Mouse (Mus musculus) embryo, embryonic 10.5 days (tissue): ENCODE data around the gene Tet2.
A peak's percentile ranks its signal among the peaks of the same experiment; 100 is the strongest.

Experiments used
- DNase-seq: peaks from one replicate; pipeline ENCODE4 v3.0.0-alpha.2; 2015; ENCODE audit warnings: low spot score

Gene Tet2

GRCm38 (mm10) chr3:133518116-133518515 is 26.8 kb downstream of the Tet2 start:
- no peak for DNase-seq

GRCm38 (mm10) chr3:133517406-133517805 is 27.5 kb downstream of the Tet2 start:
- DNase-seq, result no peak

GRCm38 (mm10) chr3:133516137-133516536 is 28.8 kb downstream of the Tet2 start:
- no peak for DNase-seq

GRCm38 (mm10) chr3:133515204-133515969 is 29.6 kb downstream of the Tet2 start:
- no peak for DNase-seq

GRCm38 (mm10) chr3:133514290-133514689 is 30.6 kb downstream of the Tet2 start:
- DNase-seq, result no peak

GRCm38 (mm10) chr3:133513475-133513874 is 31.5 kb downstream of the Tet2 start:
- no peak for DNase-seq

GRCm38 (mm10) chr3:133510368-133510767 is 34.6 kb downstream of the Tet2 start:
- DNase-seq, result no peak

- no peak for DNase-seq
Measured at GRCm38 (mm10) chr3:133509796-133510195, 35.1 kb downstream of the Tet2 start.

GRCm38 (mm10) chr3:133508881-133509280 is 36.1 kb downstream of the Tet2 start:
- no peak for DNase-seq

- no peak for DNase-seq
Measured at GRCm38 (mm10) chr3:133506289-133506954, 38.5 kb downstream of the Tet2 start.

- DNase-seq, result no peak
Measured at GRCm38 (mm10) chr3:133496953-133497352, 48.0 kb downstream of the Tet2 start.

- no peak for DNase-seq
Measured at GRCm38 (mm10) chr3:133491370-133491769, 53.6 kb downstream of the Tet2 start.

- no peak for DNase-seq
Measured at GRCm38 (mm10) chr3:133488022-133488725, 56.8 kb downstream of the Tet2 start.

GRCm38 (mm10) chr3:133482887-133483286 is 62.1 kb downstream of the Tet2 start:
- no peak for DNase-seq

GRCm38 (mm10) chr3:133478987-133479386 is 66.0 kb downstream of the Tet2 start:
- DNase-seq, result no peak

GRCm38 (mm10) chr3:133473781-133474180 is 71.2 kb downstream of the Tet2 start:
- DNase-seq, result no peak

- DNase-seq, result no peak
Measured at GRCm38 (mm10) chr3:133471101-133471500, 73.8 kb downstream of the Tet2 start.

- DNase-seq, result no peak
Measured at GRCm38 (mm10) chr3:133468883-133469282, 76.1 kb downstream of the Tet2 start.

- no peak for DNase-seq
Measured at GRCm38 (mm10) chr3:133463233-133463632, 81.7 kb downstream of the Tet2 start.

GRCm38 (mm10) chr3:133462485-133462884 is 82.5 kb downstream of the Tet2 start:
- DNase-seq, result no peak

GRCm38 (mm10) chr3:133462059-133462458 is 82.9 kb downstream of the Tet2 start:
- DNase-seq, result peak; percentile 4

GRCm38 (mm10) chr3:133459174-133459573 is 85.8 kb downstream of the Tet2 start:
- no peak for DNase-seq

GRCm38 (mm10) chr3:133453896-133454295 is 91.0 kb downstream of the Tet2 start:
- DNase-seq, result peak; percentile 12
